Mouse (Mus musculus): ENCODE measurements around the gene Polg2. TPM values are rescaled to one million over a fixed set of nuclear protein-coding genes. Genes with fewer than 3 reads are reported as not detected.
"Not testable (repeated sequence)": the region's sequence is repeated elsewhere in the genome, so short reads cannot be mapped to it uniquely, and the experiment has no call there.

Gene Polg2
- polyA plus RNA-seq, 1 experiment, result 8.9 TPM

- no peak for TF ChIP-seq POLR2A (IDR thresholded peaks at IDR 0.05; ENCODE audit: borderline replicate concordance, low read depth, low read length)
- no peak for TF ChIP-seq CTCF (IDR thresholded peaks at IDR 0.05; ENCODE audit: low read depth, low read length)
- Histone ChIP-seq H3K27ac (ENCODE audit: insufficient read depth, low read depth, low read length) (peak overlapping the region; percentile 86), H3K4me1 (ENCODE audit: control insufficient read depth, insufficient read depth, low read length) (peaks cover 59% of the 10 kb centered on the region), H3K4me3 (ENCODE audit: insufficient read depth, low read length) (no peak overlapping the region)
Observed at GRCm38 (mm10) chr11:106818341-106818740, 39.0 kb upstream of the Polg2 start.

DNA sequence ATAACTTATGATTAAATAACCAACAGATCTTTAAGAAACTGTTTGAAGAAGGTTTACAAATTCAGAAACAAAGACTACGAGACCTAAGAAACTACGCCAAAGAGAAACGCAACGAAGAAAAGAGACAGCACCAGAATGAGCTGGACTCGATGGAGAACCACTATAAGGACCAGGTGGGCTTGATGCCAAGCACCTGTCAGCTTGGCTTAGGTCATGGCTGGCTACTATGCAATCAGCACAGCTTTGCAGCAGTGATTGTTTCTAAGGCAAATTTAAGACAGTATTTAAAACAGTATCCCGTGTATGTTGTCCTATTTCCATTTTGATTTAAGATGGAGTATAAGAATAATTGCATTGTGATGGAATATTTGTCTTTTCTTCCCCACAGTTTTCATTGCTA is 38.5 kb upstream of the Polg2 start:
- Histone ChIP-seq H3K4me3 (ENCODE audit: insufficient read depth, low read length) (no peak overlapping the region), H3K27ac (ENCODE audit: insufficient read depth, low read depth, low read length) (peak overlapping the region; percentile 86; the same call in 1 of the 2 replicates), H3K4me1 (ENCODE audit: control insufficient read depth, insufficient read depth, low read length) (peaks cover 53% of the 10 kb centered on the region)
- TF ChIP-seq CTCF (IDR thresholded peaks at IDR 0.05; ENCODE audit: low read depth, low read length) (no peak), POLR2A (IDR thresholded peaks at IDR 0.05; ENCODE audit: borderline replicate concordance, low read depth, low read length) (no peak)

DNA sequence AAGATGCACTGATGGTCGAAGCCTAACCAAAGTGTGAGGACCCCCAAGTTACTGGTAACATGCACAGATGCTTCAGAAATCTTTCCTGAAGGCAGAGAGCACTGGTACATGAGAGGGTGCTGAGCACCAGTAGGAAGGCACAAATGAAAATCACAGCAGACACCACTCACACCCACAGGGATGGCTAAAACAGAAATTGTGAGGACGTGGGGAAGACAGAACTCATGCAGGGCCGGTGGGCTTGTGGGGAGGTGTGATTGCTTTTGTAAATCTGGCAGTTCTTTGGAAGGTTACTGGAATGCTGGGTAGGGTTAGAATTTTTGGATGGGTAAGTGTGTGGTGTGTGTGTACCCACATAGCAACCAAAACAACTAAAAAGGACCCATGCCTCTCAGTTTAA is 37.8 kb upstream of the Polg2 start:
- TF ChIP-seq POLR2A (IDR thresholded peaks at IDR 0.05; ENCODE audit: borderline replicate concordance, low read depth, low read length) (no peak), CTCF (IDR thresholded peaks at IDR 0.05; ENCODE audit: low read depth, low read length) (no peak)
- Histone ChIP-seq H3K4me1 (ENCODE audit: control insufficient read depth, insufficient read depth, low read length) (peaks cover 48% of the 10 kb centered on the region), H3K4me3 (ENCODE audit: insufficient read depth, low read length) (no peak overlapping the region), H3K27ac (ENCODE audit: insufficient read depth, low read depth, low read length) (no peak overlapping the region)

- TF ChIP-seq CTCF (IDR thresholded peaks at IDR 0.05; ENCODE audit: low read depth, low read length) (no peak), POLR2A (IDR thresholded peaks at IDR 0.05; ENCODE audit: borderline replicate concordance, low read depth, low read length) (no peak)
- peaks cover 44% of the 10 kb centered on the region for H3K4me1 ChIP-seq (ENCODE audit: control insufficient read depth, insufficient read depth, low read length)
- H3K27ac ChIP-seq (ENCODE audit: insufficient read depth, low read depth, low read length), result no peak overlapping the region
- no peak overlapping the region for H3K4me3 ChIP-seq (ENCODE audit: insufficient read depth, low read length)
Observed at GRCm38 (mm10) chr11:106816316-106816715, 37.0 kb upstream of the Polg2 start.

DNA sequence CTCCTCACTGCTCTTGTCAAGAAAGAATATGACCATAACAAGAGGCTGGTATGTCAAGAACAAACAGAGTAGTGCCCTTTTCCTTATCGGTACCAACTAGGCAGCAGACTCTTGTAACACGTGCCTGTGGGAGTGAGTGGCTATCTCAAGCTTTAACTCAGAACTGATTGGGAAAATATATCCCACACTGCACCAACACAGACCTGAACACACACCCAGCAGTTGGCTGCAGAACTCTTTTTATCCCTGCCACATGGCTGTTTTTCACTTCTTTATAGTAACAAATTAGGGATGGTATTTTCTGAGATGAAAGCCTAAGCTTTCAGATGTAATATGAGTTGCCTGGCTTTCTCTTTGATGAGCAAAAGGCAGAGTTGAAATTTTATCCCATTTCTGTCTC is 36.4 kb upstream of the Polg2 start:
- Histone ChIP-seq H3K4me3 (ENCODE audit: insufficient read depth, low read length) (no peak overlapping the region), H3K4me1 (ENCODE audit: control insufficient read depth, insufficient read depth, low read length) (peaks cover 40% of the 10 kb centered on the region), H3K27ac (ENCODE audit: insufficient read depth, low read depth, low read length) (0 out of 2 replicates have a peak overlapping the region, but pooled peaks have one; percentile 1)
- TF ChIP-seq POLR2A (IDR thresholded peaks at IDR 0.05; ENCODE audit: borderline replicate concordance, low read depth, low read length) (no peak), CTCF (IDR thresholded peaks at IDR 0.05; ENCODE audit: low read depth, low read length) (no peak)

GRCm38 (mm10) chr11:106815331-106815730 is 36.0 kb upstream of the Polg2 start:
- Histone ChIP-seq H3K4me1 (ENCODE audit: control insufficient read depth, insufficient read depth, low read length) (peaks cover 36% of the 10 kb centered on the region), H3K4me3 (ENCODE audit: insufficient read depth, low read length) (no peak overlapping the region), H3K27ac (ENCODE audit: insufficient read depth, low read depth, low read length) (peak overlapping the region; percentile 25)
- TF ChIP-seq POLR2A (IDR thresholded peaks at IDR 0.05; ENCODE audit: borderline replicate concordance, low read depth, low read length), result no peak
- TF ChIP-seq CTCF (IDR thresholded peaks at IDR 0.05; ENCODE audit: low read depth, low read length), result no peak

- Histone ChIP-seq H3K27ac (ENCODE audit: insufficient read depth, low read depth, low read length) (peak overlapping the region; percentile 25), H3K4me1 (ENCODE audit: control insufficient read depth, insufficient read depth, low read length) (peaks cover 31% of the 10 kb centered on the region), H3K4me3 (ENCODE audit: insufficient read depth, low read length) (no peak overlapping the region)
- TF ChIP-seq POLR2A (IDR thresholded peaks at IDR 0.05; ENCODE audit: borderline replicate concordance, low read depth, low read length) (no peak), CTCF (IDR thresholded peaks at IDR 0.05; ENCODE audit: low read depth, low read length) (no peak)
Observed at GRCm38 (mm10) chr11:106814601-106815320, 35.4 kb upstream of the Polg2 start.

DNA sequence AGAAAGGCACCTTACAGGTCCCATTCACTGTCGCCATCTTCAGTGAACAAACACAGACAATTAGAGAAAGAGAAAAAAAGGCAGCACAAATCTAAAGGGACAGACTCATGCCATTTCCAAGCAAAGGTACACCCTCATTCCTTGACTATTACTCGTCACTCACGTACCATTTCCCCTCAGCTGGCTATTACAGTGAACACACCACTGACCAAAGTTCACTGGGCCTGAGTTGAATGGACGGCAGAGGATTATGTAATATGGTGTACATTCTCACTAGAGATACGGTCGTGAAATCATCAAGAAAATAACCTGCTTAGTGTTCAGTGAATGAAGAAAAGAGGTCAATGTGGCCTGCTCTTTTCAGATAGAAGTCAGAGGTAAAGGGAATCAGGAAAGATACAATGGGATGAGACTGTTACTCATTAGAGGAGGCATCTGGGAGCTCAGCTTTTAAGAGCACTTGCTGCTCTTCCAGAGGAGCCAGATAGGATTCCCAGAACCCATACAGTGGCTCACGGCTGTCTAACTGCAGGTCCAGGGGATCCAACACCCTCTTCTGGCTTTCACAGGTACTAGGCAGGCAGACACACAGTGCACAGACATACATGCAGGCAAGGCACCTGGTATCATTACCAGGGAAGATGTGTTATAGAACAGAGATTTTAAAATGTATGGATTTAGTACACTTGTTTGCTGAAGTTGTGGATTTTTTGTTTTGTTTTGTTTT is 33.2 kb upstream of the Polg2 start:
- Histone ChIP-seq H3K4me3 (ENCODE audit: insufficient read depth, low read length) (no peak overlapping the region), H3K4me1 (ENCODE audit: control insufficient read depth, insufficient read depth, low read length) (peaks cover 12% of the 10 kb centered on the region), H3K27ac (ENCODE audit: insufficient read depth, low read depth, low read length) (no peak overlapping the region)
- TF ChIP-seq POLR2A (IDR thresholded peaks at IDR 0.05; ENCODE audit: borderline replicate concordance, low read depth, low read length) (no peak), CTCF (IDR thresholded peaks at IDR 0.05; ENCODE audit: low read depth, low read length) (no peak)

DNA sequence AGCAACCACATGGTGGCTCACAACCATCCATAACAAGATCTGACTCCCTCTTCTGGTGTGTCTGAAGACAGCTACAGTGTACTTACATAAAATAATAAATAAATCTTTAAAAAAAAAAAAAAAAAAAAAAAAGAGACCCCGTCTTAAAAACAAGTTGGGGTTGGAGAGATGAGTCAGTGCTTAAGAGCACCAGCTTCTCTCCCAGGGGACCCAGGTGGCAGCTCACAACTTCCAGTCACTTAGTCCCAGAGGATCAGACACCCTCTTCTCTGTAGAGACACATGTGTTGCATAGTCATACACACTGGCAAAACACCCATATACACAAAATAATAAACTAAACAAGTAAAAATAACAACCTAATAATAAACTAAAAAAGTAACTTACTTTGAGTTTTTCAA is 28.1 kb upstream of the Polg2 start:
- H3K4me3 ChIP-seq (ENCODE audit: insufficient read depth, low read length); H3K27ac ChIP-seq (ENCODE audit: insufficient read depth, low read depth, low read length): not testable (repeated sequence)

DNA sequence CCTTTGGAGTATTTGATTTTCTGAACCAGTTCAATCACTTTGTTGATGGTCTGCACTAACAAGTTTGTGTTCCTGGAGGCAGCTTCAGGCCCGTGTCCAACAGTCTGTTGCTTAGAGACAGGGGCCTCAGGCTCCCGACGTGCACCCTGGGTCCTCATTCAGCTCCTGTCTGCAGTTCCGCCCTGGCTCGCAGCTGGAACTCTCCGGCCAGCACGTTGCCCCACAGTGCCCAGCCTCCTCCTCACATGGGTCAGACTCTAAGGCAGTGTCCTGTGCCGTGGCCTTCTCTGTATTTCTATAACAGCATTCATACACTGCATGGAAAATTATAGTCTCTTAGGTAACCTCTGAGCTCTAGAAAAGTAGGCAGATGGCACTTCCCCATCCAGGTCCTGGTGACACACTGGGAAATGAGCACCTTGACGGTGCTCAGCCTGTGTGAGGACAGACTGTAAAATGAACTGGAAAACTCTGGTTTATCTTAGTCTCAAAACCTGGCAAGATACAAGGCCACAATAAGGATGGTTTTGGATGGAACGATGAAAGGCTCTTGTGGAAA is 22.8 kb upstream of the Polg2 start:
- H3K4me3 ChIP-seq (ENCODE audit: insufficient read depth, low read length), result no peak overlapping the region
- no peak for TF ChIP-seq CTCF (IDR thresholded peaks at IDR 0.05; ENCODE audit: low read depth, low read length)
- no peak for TF ChIP-seq POLR2A (IDR thresholded peaks at IDR 0.05; ENCODE audit: borderline replicate concordance, low read depth, low read length)
- H3K27ac ChIP-seq (ENCODE audit: insufficient read depth, low read depth, low read length), result no peak overlapping the region
- peaks cover 9% of the 10 kb centered on the region for H3K4me1 ChIP-seq (ENCODE audit: control insufficient read depth, insufficient read depth, low read length)

More for the DNA sequence above, 28.1 kb upstream of the Polg2 start:
- not testable (repeated sequence) for H3K4me1 ChIP-seq (ENCODE audit: control insufficient read depth, insufficient read depth, low read length)

Measured in bone marrow macrophage, adult 2 months (primary cell).